Mouse (Mus musculus): Measurements from ENCODE around the gene Tns1.

Tns1 gene

GRCm38 (mm10) chr1:74123215-74123614 is 1.0 kb downstream of the Tns1 start:
- no peak for DNase-seq (ENCODE audit: extremely low spot score, low spot score)

DNA sequence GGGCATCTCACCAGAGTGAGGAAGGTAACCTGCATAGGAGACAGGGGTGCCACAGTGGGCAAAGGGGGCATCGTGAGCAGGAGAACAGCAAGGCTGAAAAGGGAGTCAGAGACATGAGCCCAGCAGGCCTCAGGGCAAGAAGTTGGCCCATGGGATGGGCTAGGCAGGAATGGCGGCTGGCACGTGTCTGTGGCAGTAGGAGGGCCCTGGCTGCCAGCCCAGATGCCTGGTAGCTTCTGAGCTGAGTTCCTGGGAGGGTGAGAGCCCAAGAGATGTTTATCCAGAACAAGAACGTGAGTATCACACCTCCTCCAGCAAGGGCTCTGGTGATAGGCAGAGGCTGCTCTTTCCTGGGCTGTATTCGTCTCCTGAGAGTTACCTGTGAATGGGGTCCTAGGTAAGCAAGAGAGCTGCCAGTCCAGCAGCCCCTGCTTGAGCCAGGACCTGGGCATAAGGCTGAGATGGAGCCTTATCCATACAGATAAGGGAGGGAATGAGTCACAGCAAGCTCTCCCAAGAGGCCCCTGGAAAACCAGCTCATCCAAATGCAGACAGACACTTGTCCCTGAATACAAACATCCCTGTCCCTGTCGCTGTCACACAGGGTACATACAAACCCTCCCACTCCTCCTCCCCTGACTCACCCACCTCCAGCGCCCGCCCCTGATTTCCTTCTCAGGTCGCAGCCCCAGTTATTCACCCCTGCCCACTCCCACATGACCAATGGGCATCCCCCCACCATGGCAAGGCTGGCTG is 2.2 kb downstream of the Tns1 start:
- DNase-seq (ENCODE audit: extremely low spot score, low spot score): no peak

DNA sequence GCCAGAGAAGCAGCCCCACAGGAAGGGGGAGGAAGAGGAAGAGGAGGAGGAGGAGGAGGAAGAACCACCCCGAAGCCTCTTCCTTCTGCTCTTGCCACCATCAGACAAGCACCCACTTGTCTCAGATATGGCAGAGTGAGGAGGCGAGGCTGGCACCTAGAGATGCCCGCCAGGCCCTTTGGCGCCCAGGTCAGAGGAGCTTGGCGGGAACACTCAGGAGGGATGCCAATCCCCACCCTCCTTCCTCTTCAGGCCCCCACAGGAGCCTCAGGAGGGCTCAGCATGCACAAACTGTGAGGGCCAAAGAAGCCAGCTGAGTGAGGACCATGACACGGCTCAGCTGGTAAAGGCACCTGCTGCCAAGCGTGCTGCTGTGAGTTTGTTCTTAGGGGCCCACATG is 3.1 kb downstream of the Tns1 start:
- no peak for DNase-seq (ENCODE audit: extremely low spot score, low spot score)

GRCm38 (mm10) chr1:74119115-74119514 is 5.1 kb downstream of the Tns1 start:
- DNase-seq (ENCODE audit: extremely low spot score, low spot score): no peak

GRCm38 (mm10) chr1:74117876-74118275 is 6.4 kb downstream of the Tns1 start:
- no peak for DNase-seq (ENCODE audit: extremely low spot score, low spot score)

DNA sequence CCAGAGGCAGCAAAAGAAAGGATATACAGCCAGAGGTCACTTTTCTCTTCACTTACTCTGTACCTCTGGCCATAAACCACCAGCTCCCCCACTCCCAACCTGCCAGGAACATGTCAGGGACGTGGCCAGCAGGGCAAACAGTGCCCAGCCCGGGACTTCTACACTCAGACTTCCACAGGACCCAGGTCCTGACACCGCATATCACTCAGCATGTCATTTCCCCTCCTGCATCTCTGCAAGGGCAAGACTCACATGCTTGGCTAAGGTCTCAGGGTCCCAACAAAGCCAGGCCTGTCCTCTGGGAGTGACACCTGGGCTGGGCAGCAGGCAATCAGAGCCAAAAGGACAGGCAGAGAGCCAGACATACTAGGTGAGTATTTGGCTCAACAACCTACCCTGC is 11.2 kb downstream of the Tns1 start:
- no peak for DNase-seq (ENCODE audit: extremely low spot score, low spot score)

- DNase-seq (ENCODE audit: extremely low spot score, low spot score): no peak
Observed at GRCm38 (mm10) chr1:74111696-74112030, 12.6 kb downstream of the Tns1 start.

GRCm38 (mm10) chr1:74110932-74111695 is 13.1 kb downstream of the Tns1 start:
- peak; percentile 76 for DNase-seq (ENCODE audit: extremely low spot score, low spot score)

DNA sequence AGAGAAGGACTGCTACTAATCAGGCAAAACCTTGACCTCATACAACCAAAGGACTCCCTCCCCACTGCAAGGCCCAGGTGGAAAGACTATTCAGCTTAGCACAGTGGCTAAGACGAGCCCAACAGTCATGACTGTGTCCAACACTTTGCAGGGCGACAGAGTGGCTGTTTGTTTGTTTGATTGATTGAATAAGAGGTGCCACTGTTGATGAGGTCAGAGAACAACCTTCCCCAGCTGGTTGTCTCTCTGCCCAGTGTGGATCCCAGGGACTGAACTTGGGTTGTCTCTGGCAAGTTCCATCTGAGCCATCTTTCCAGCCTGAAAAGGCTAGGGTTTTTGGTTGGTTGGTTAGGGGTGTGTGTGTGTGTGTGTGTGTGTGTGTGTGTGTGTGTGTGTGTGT is 14.6 kb downstream of the Tns1 start:
- no peak for DNase-seq (ENCODE audit: extremely low spot score, low spot score)

- no peak for DNase-seq (ENCODE audit: extremely low spot score, low spot score)
Observed at GRCm38 (mm10) chr1:74107931-74108618, 16.2 kb downstream of the Tns1 start.

DNA sequence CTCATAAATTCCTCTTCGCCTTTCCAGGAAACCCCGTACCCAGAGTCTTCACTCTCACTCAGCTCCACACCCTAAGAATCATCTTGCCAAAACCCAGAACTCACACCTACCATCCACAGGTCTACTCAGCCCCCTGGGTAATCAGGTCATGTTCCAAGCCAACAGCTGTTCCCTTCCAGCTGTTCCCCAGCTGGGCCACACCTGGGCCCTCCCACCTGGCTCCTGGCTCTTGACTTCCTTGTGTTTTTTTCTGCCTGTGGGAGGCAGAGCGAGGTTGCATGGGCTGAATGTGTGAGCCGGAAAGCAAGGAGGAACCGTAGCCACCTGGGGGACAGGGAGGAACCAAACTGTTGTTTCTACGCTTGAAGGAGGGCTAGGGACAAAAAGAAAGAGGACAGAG is 18.0 kb downstream of the Tns1 start:
- no peak for DNase-seq (ENCODE audit: extremely low spot score, low spot score)

- DNase-seq (ENCODE audit: extremely low spot score, low spot score): no peak
Observed at GRCm38 (mm10) chr1:74105660-74106059, 18.6 kb downstream of the Tns1 start.

DNA sequence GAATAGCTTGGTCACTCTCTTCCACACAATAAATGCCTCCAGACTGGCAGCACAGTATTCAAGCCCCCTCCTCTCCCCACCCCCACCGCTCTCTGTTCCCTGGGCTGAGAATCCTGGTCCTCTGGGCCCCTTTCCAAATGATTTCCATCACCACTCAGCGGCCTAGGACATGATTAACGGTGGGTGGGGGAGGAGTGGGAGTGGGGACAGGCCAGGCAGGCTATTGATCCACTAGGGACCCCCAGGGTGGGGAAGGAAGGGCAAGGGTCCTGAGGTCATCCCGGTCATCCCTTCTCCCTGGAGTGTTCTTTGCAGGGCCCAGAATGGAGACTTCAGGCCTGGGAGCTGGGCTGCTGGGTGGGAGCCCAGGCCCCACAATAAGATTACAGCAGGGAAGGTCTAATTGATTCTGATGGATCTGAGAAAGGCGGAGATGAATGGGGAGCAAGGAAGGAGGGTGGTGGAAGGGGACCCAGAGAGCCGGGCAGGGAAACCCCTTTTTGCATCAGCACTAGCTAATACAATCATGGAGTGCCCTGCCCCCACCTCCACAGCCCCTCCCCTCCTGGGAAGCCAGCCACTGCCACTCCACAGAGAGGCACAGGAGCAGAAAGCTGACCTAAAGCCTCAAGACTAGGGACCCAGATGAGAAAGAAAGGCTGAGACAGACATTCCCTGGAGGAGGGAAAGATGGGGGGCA is 20.4 kb downstream of the Tns1 start:
- peak; percentile 76 for DNase-seq (ENCODE audit: extremely low spot score, low spot score)

DNA sequence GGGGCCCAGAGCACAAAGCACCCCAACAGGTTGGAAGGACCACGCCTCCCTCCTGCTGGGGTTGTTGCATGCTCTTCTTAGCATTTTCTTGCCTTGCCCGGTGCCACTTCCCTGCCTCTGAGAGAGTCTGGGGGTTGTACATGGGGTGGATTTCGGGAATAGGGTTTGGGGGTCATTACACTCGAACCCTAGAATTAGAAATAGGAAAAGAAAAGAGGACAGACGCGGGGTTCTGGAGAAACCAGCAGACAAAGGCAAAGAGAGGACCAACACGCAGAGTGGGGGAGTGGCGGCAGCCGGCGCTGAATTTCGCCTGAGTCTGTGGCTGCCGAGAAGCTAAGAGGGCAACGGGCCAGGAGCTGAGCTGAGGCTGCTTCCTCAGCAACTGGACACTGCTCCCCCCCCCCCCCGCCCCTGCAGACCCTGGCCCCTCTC is 25.2 kb downstream of the Tns1 start:
- DNase-seq (ENCODE audit: extremely low spot score, low spot score): peak; percentile 66

DNA sequence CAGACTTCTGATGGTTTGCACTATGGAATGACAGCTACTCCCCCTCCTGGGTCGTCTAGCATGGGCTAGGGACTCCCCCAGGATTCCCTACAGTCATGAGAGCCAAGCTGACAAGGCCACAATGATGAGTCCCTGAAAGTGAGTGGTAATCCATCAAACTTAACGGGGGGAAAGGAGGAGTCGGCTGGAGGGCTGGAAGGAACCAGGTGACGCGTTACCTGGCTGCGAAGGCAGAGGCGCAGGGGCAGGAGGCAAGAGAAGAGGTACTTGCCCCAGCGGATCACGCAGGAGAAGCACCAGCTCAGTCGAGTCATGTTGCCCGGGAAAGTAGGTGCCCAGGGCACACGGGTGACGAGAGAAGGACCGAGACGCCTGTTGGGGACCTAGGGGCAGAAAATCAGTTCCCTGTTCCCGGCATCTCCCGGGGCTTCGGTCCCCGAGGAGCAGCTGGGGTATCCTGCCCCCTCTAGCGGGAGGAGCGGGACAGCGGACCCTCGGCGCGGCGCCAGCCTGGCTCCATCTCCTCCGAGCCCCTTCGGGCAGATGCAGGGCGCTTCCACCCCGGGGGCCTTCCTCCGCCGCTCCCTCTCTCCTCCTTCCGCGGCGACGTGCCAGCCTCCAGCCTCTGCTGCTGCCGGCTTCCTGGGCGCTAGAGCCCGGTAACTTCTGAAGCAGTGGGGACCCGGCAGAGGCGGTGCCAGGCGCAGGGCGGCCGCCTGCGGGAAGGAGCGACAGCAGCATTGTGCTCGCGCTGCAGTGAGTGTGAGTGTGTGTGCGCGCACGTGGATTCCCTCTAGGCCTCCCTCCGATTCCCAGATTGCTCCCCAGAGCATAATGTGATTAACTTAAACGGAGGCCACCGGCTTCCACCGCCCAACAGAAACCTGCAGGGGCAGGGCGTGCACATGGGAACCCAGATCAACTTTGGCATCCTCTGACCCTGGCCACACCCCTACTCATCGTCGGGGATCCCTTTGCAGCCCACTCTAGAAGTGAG is 25.9 kb downstream of the Tns1 start:
- DNase-seq (ENCODE audit: extremely low spot score, low spot score): peak; percentile 82

- DNase-seq (ENCODE audit: extremely low spot score, low spot score): no peak
Observed at GRCm38 (mm10) chr1:74095728-74096127, 28.5 kb downstream of the Tns1 start.

- DNase-seq (ENCODE audit: extremely low spot score, low spot score): no peak
Observed at GRCm38 (mm10) chr1:74095296-74095695, 29.0 kb downstream of the Tns1 start.

DNA sequence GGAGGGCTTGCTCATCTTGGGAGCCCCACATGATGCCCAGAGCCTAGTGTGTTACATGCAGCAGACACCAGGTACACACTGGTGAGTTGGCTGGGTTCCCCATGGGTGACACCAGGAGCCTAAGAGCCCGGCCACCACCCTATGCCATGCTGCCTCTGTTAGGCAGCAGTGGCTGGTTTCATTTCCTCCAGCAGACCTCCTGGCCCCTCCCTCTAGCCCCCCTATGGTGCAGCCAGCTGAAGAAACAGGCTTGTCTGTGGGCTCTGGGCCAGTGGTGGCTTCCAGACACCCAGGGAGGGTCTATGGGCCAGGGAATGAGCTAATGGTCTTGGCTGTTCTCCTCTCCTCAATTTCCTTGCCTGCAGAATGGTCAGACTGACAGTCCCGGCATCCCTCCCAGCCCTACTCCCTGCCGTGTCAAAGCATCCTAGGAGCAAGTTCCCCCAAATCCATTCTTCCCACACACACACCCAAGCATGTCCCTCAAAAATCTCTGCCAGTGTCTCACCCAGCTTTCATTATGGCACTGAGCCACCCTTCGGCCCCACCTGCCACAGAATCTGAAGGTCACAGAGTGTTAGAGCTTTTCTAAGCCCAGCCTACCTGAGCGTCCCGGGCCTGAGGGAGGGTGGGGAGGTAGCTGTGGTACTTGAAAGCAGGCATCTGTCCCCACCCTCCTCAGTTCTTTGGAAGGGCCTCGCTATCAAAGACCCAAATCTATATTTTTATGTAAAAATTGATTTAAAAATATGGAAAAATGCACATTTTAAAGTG is 29.6 kb downstream of the Tns1 start:
- peak; percentile 65 for DNase-seq (ENCODE audit: extremely low spot score, low spot score)

- no peak for DNase-seq (ENCODE audit: extremely low spot score, low spot score)
Observed at GRCm38 (mm10) chr1:74093447-74093846, 30.8 kb downstream of the Tns1 start.

GRCm38 (mm10) chr1:74092242-74092641 is 32.0 kb downstream of the Tns1 start:
- DNase-seq (ENCODE audit: extremely low spot score, low spot score): no peak

Data from neural tube, embryonic 10.5 days (tissue).